Mouse (Mus musculus) gastrocnemius, postnatal 14 days (tissue): ENCODE results near the gene Gm49361. TPM values are rescaled to one million over a fixed set of nuclear protein-coding genes. Genes with fewer than 3 reads are reported as not detected.

Experiments
- DNase-seq: peaks from one replicate; pipeline ENCODE4 v3.0.0; 2021; ENCODE audit warnings: mixed read lengths
- intact Hi-C: fragments of 180-260 bp; cut with DNase I; formaldehyde crosslinking; loops from one replicate; pipeline ENCODE4 v1.15.1; 2025; ENCODE audit warnings: low total_unique reads
- total RNA-seq, 2 experiments: library from RNA; stranded (reverse); gene quantifications; 2 replicates each; pipeline ENCODE4 v1.2.3; 2021

Gene Gm49361
- total RNA-seq, 2 experiments from 2014 or later: 0.68 TPM; not detected in 1

- intact Hi-C loops: no loop called here
These were observed 13.1 kb downstream of the Gm49361 start for GRCm38 (mm10) chr14:57732668-57733293.

GRCm38 (mm10) chr14:57730527-57730926, 15.4 kb downstream of the Gm49361 start:
- peak; percentile 43 for DNase-seq
- intact Hi-C loops: no loop called here

More at GRCm38 (mm10) chr14:57732668-57733293, 13.1 kb downstream of the Gm49361 start:
- DNase-seq: no peak

GRCm38 (mm10) chr14:57729975-57730499, 15.9 kb downstream of the Gm49361 start:
- DNase-seq: peak; percentile 46

GRCm38 (mm10) chr14:57729364-57729763, 16.5 kb downstream of the Gm49361 start:
- DNase-seq: no peak
- intact Hi-C loops: no loop called here

More at GRCm38 (mm10) chr14:57729975-57730499, 15.9 kb downstream of the Gm49361 start:
- intact Hi-C loops: no loop called here

GRCm38 (mm10) chr14:57726172-57726571, 19.7 kb downstream of the Gm49361 start:
- intact Hi-C loops: no loop called here
- DNase-seq: no peak

GRCm38 (mm10) chr14:57724473-57724872, 21.4 kb downstream of the Gm49361 start:
- intact Hi-C loops: no loop called here
- DNase-seq: no peak

- DNase-seq: no peak
- intact Hi-C loops: no loop called here
These were observed 27.7 kb downstream of the Gm49361 start for GRCm38 (mm10) chr14:57718245-57718644.

GRCm38 (mm10) chr14:57716601-57717245, 29.2 kb downstream of the Gm49361 start:
- no peak for DNase-seq
- intact Hi-C loops: no loop called here

GRCm38 (mm10) chr14:57712884-57713283, 33.0 kb downstream of the Gm49361 start:
- intact Hi-C loops: no loop called here
- DNase-seq: no peak

- intact Hi-C loops: no loop called here
- DNase-seq: no peak
These were observed 34.8 kb downstream of the Gm49361 start for GRCm38 (mm10) chr14:57711059-57711458.

GRCm38 (mm10) chr14:57709171-57709570, 36.7 kb downstream of the Gm49361 start:
- intact Hi-C loops: no loop called here
- no peak for DNase-seq

GRCm38 (mm10) chr14:57708580-57708979, 37.3 kb downstream of the Gm49361 start:
- peak; percentile 55 for DNase-seq
- intact Hi-C loops: no loop called here

GRCm38 (mm10) chr14:57707100-57707893, 38.6 kb downstream of the Gm49361 start:
- intact Hi-C loops: no loop called here
- DNase-seq: peak; percentile 71

GRCm38 (mm10) chr14:57706760-57707099, 39.2 kb downstream of the Gm49361 start:
- intact Hi-C loops: no loop called here
- no peak for DNase-seq

- intact Hi-C loops: no loop called here
- DNase-seq: no peak
These were observed 40.1 kb downstream of the Gm49361 start for GRCm38 (mm10) chr14:57705759-57706158.

- DNase-seq: no peak
- intact Hi-C loops: no loop called here
These were observed 40.8 kb downstream of the Gm49361 start for GRCm38 (mm10) chr14:57705075-57705474.

- intact Hi-C loops: no loop called here
- no peak for DNase-seq
These were observed 43.9 kb downstream of the Gm49361 start for GRCm38 (mm10) chr14:57701915-57702477.

- DNase-seq: no peak
- intact Hi-C loops: loop anchor here (10.0 kb wide), 1 partner anchor 105 kb away; no protein-coding TSS in a partner anchor
These were observed 46.4 kb downstream of the Gm49361 start for GRCm38 (mm10) chr14:57699461-57699970.

- DNase-seq: no peak
- intact Hi-C loops: loop anchor here (10.0 kb wide), 1 partner anchor 106 kb away; no protein-coding TSS in a partner anchor
These were observed 46.9 kb downstream of the Gm49361 start for GRCm38 (mm10) chr14:57699016-57699415.
